Mouse (Mus musculus): ENCODE measurements at regions not wholly inside any gene's neighbourhood (a gene's known extent, or its start where the extent isn't known, plus 50 kb on each side); places are given as distances from the start of the nearest gene placed in this dataset.

DNA sequence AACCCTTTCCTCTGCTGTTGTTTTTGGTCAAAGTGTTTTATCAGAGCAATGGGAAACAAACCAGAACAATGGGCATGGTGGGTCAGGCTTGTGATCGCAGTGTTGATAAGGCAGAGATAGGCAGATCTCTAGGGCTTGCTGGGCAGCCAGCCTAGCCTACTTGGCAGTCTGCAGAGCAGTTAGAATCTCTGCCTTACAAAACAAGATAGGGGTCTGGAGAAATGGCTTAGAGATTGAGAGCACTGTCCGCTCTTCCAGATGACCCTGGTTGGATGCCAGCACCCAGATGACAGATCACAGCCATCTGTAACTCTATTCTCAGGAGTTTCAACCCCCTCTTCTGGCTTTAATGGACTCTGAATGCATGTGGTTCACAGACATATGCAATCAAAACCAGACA is 289.7 kb upstream of the Thsd7b start:
- in situ Hi-C loops (cut with MboI; ENCODE audit: unreplicated experiment in 2 of 2) = no loop called here

- in situ Hi-C loops (cut with MboI; ENCODE audit: unreplicated experiment in 2 of 2) = no loop called here
Measured at GRCm38 (mm10) chr1:128975586-128975985, 297.5 kb upstream of the Thsd7b start.

DNA sequence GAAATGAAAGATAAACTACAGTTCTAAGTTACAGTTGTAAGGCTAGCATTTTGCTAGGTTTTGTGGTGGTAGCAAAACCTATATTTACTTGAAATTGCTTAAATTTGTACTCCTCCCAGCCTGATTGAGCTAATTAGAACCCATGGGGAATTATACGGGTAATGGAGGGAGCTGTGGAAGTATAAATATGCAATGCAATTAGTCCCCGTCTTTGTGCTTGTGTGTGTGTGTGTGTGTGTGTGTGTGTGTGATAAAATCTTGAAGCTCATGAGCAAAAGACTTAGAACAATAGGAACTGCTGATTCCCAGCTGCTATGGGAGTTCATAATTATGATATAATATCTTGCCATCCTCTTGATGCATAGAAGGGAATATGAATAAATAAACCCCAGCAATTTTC is 321.7 kb upstream of the Thsd7b start:
- in situ Hi-C loops (cut with MboI; ENCODE audit: unreplicated experiment in 2 of 2) = no loop called here

DNA sequence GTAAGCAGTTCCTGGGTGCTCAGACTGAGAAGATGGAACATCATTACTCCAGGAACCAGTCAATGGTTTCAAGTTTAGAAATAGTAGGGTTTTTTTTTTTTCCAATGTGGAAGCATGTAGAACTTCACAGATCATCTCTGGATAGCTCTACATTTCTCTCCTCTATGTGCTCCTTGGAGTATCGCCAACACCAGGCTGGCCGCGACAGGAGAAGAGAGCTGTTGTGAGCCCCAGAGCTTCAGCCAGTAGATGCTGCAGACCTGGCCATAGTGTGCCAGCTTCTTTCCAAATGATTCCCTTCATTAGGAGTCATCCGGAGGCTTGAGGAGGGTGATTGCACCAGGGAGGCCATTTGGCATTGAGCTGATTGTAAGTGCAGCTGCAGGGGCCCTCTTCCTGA is 322.6 kb upstream of the Thsd7b start:
- in situ Hi-C loops (cut with MboI; ENCODE audit: unreplicated experiment in 2 of 2) = no loop called here

GRCm38 (mm10) chr1:128914811-128915210 is 322.7 kb upstream of the Cxcr4 start:
- in situ Hi-C loops (cut with MboI; ENCODE audit: unreplicated experiment in 2 of 2) = no loop called here

DNA sequence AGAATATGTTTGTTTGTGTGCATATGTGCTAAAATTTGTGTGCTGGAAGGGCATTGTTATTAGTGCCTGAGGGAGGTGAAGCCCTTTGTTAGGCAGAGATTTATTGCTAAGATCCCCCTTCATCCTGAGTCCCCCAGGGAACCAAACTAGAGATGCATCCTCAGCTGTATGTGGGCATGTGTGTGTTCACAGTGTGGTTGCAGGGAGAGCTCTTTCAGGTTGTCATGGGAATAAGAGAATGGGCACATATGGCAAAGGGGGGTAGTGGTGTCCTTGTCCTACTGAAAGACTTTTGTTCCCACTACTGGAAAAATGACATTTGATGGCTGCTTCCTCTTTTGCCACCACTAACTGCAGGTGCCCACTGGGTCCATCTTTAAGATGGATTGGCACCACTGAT is 320.4 kb upstream of the Cxcr4 start:
- in situ Hi-C loops (cut with MboI; ENCODE audit: unreplicated experiment in 2 of 2) = no loop called here

GRCm38 (mm10) chr1:128907566-128907965 is 315.5 kb upstream of the Cxcr4 start:
- in situ Hi-C loops (cut with MboI; ENCODE audit: unreplicated experiment in 2 of 2) = no loop called here

DNA sequence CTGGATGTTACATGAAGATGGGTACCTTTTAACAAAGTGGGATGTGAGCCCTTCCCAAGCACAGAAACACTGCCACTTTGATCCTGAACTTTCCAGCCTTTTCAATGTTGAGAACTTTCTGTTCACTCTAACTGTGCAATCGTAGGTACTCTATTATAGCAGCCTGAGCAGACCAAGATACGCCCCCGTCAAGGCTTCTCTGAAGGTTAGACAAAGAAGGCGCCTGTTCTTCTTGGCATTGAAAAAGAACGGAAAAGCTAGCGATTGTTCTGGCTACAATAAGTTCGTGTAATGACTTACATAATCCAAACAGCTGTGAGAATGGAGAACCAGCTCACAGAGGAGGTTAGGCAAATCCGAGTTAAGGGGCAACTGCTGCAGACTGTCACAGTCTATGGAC is 305.9 kb upstream of the Cxcr4 start:
- in situ Hi-C loops (cut with MboI; ENCODE audit: unreplicated experiment in 2 of 2) = no loop called here

GRCm38 (mm10) chr1:128894546-128894945 is 302.5 kb upstream of the Cxcr4 start:
- in situ Hi-C loops (cut with MboI; ENCODE audit: unreplicated experiment in 2 of 2) = no loop called here

- in situ Hi-C loops (cut with MboI; ENCODE audit: unreplicated experiment in 2 of 2) = loop anchor here in 1 of 2 experiments (10.0 kb wide), 1 partner anchor 367 kb away; no protein-coding TSS in a partner anchor
Measured at GRCm38 (mm10) chr1:128878291-128878690, 286.2 kb upstream of the Cxcr4 start.

DNA sequence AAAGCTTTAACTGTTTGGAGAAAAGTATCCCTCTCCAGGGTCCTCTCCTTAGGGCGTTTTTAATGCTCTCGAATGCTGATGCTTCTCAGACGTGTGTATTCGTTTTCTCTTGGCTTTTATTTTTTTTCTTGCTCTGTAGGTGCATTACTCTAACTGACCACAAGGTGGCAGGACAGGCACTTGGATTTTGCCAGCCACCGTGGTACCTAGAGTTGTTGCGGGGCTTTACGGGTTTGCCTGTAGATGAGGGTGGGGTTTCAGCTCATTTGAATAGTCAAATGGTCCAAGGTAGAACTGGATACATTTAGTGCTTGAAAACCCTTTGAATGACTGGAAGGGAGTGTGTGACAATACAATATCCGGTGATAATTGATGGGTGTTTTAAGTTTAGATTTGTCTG is 283.2 kb upstream of the Cxcr4 start:
- in situ Hi-C loops (cut with MboI; ENCODE audit: unreplicated experiment in 2 of 2) = loop anchor here in 1 of 2 experiments (10.0 kb wide), 1 partner anchor 370 kb away; no protein-coding TSS in a partner anchor

DNA sequence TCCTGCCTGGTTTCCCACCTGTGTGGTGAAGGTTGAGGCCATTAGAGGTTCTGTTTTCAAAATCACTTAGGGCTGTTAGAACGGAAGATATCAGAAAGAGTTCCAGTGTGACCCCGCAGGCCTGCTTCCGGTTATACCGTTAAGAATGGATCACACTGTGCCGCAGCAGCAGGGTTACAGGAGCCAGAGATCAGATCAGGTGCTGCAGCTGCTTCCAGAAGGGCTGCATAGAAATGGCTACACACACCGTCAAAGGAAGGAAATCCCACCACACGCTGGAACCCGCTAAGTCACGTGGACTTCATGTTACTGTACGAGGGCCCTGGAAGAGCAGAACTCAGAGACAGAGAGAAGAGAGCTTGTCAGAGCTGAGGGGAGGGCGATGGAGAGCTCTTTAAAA is 282.1 kb upstream of the Cxcr4 start:
- in situ Hi-C loops (cut with MboI; ENCODE audit: unreplicated experiment in 2 of 2) = loop anchor here (10.0 to 25.0 kb wide), 4 partner anchors 213 to 1488 kb away; no protein-coding TSS in a partner anchor

GRCm38 (mm10) chr1:128868761-128869160 is 276.7 kb upstream of the Cxcr4 start:
- in situ Hi-C loops (cut with MboI; ENCODE audit: unreplicated experiment in 2 of 2) = loop anchor here (25.0 kb wide), 3 partner anchors 219 to 1494 kb away; no protein-coding TSS in a partner anchor

GRCm38 (mm10) chr1:128860537-128860936 is 268.4 kb upstream of the Cxcr4 start:
- in situ Hi-C loops (cut with MboI; ENCODE audit: unreplicated experiment in 2 of 2) = loop anchor here (25.0 kb wide), 3 partner anchors 227 to 1502 kb away; no protein-coding TSS in a partner anchor

DNA sequence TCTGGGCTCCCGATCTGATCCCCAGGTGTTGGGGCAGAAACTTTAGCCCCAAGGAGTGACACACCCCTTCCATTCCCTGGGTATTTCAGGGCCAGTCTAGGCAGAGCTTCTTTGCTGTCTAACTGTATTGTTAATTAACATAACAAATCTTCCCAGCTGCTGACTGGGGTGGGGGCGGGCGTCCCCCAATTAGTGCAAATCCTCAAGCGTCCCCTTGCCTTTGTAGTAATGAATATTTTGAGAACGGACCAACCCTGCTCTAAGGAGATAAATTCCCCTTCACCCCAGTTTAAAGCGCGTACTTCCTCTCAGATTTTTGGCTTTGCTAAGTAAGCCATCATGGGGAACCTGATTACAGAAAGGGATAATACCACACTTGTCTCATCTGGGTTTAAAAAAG is 268.0 kb upstream of the Cxcr4 start:
- in situ Hi-C loops (cut with MboI; ENCODE audit: unreplicated experiment in 2 of 2) = loop anchor here (25.0 kb wide), 3 partner anchors 227 to 1502 kb away; no protein-coding TSS in a partner anchor

DNA sequence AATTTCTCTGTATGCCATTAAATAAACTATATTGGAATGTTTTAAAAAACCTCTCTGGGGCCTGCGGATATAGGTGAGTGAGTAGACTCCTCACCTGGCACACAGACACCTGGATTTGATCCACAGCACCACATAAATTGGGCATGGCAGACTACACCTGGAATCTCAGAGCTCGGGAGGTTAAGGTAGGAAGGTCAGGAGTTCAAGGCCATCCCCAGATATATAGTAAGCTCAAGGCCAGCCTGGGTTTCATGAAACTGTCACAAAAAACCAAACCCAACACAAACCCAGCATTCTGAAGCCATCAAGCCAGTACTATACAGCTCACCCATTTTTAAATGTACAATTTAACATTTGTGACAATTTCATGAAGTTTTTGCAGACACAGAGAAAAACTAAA is 266.6 kb upstream of the Cxcr4 start:
- in situ Hi-C loops (cut with MboI; ENCODE audit: unreplicated experiment in 2 of 2) = loop anchor here (25.0 kb wide), 3 partner anchors 229 to 1504 kb away; no protein-coding TSS in a partner anchor

DNA sequence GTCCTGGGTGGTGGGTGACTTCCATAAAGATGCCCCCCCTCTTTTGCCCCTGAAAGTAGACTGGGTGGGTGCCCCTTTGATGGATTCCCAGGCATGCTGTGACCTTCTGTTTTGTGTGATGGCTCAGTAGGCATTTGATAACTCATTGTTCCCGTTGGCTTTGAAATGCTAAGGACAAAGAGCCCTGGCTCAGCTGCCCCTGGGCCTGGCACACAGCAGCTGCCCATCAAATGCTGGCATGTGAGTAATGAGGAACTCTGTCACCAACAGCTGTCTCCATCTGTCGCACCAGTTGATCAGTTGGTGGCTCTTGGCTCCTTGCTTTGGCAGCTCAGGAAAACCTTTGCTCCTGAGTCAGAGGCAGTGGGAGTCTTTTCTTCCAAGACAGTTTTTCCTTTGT is 264.8 kb upstream of the Cxcr4 start:
- in situ Hi-C loops (cut with MboI; ENCODE audit: unreplicated experiment in 2 of 2) = loop anchor here (25.0 kb wide), 3 partner anchors 230 to 1505 kb away; no protein-coding TSS in a partner anchor

DNA sequence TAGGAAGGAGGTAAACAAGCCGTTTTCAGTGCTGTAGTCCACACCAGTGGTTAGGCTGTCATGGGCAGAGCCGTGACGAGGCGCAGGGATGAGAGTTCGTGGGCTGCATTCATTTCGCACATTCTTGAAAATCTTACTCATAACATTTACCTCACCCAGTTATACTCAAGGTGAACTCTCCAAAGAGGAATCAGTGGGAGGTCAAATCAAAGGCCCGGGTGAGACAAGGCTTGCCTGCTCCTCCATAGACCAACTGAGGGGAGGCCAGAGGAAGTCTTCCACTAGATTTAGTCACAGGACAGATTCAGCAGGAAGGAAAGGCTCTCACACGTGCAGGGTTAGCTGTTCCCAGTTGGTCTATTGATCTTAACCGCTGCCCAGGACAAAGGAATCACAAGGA is 262.6 kb upstream of the Cxcr4 start:
- in situ Hi-C loops (cut with MboI; ENCODE audit: unreplicated experiment in 2 of 2) = loop anchor here (25.0 kb wide), 3 partner anchors 233 to 1508 kb away; no protein-coding TSS in a partner anchor

DNA sequence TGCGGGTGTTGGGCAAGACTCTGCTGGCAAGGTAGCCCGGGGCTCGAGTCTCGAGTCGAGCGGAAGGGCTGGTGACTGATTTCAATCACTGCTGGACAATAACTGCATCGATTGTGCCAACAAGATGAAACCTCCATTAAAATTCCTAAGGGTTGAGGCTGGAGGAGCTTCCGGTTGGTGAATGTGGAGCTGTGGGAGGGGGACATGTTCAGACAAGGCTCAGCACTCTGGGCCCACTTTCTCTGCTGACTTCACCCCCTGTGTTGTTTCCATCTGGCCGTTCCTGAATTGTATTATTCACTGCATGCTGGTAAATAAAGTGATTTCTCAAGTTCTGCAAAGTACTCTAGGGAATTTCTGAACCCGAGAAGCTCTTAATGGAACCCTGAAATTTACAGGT is 261.2 kb upstream of the Cxcr4 start:
- in situ Hi-C loops (cut with MboI; ENCODE audit: unreplicated experiment in 2 of 2) = loop anchor here (25.0 kb wide), 3 partner anchors 234 to 1509 kb away; no protein-coding TSS in a partner anchor

- in situ Hi-C loops (cut with MboI; ENCODE audit: unreplicated experiment in 2 of 2) = loop anchor here in 1 of 2 experiments (25.0 kb wide), 1 partner anchor 1000 kb away; no protein-coding TSS in a partner anchor
Measured at GRCm38 (mm10) chr1:128837361-128837760, 245.3 kb upstream of the Cxcr4 start.

GRCm38 (mm10) chr1:128835510-128835909 is 243.4 kb upstream of the Cxcr4 start:
- in situ Hi-C loops (cut with MboI; ENCODE audit: unreplicated experiment in 2 of 2) = loop anchor here in 1 of 2 experiments (25.0 kb wide), 1 partner anchor 998 kb away; no protein-coding TSS in a partner anchor

- in situ Hi-C loops (cut with MboI; ENCODE audit: unreplicated experiment in 2 of 2) = loop anchor here in 1 of 2 experiments (5.0 to 25.0 kb wide), 2 partner anchors 466 to 996 kb away; no protein-coding TSS in a partner anchor
Measured at GRCm38 (mm10) chr1:128833096-128833715, 241.1 kb upstream of the Cxcr4 start.
